Mouse (Mus musculus): Measurements from ENCODE around the gene Ccdc66.

- no peak for TF ChIP-seq CTCF (IDR thresholded peaks at IDR 0.05)
- no peak for TF ChIP-seq EP300 (IDR thresholded peaks at IDR 0.05)
These were observed 14.7 kb downstream of the Ccdc66 start for GRCm38 (mm10) chr14:27493516-27493915.
